Mouse (Mus musculus): ENCODE measurements at regions not wholly inside any gene's neighbourhood (a gene's known extent, or its start where the extent isn't known, plus 50 kb on each side); places are given as distances from the start of the nearest gene placed in this dataset.
A peak's percentile ranks its signal among the peaks of the same experiment; 100 is the strongest.

GRCm38 (mm10) chr2:166280651-166281127, 125.2 kb upstream of the Sulf2 start:
- no peak overlapping the region for H3K27ac ChIP-seq (ENCODE audit: low read depth, low read length)
- ATAC-seq (replicated peaks; ENCODE audit: low FRiP score) (0 out of 2 replicates have a peak, but pooled peaks have one; percentile 39), DNase-seq (ENCODE audit: low spot score) (no peak)
- H3K9me3 ChIP-seq (ENCODE audit: control insufficient read depth, low read length): no peaks in the 10 kb centered on the region
- H3K27me3 ChIP-seq (ENCODE audit: control insufficient read depth, insufficient read depth, low read length): no peaks in the 10 kb centered on the region
- 53% methylated on average over 5 of the region's 5 CpGs for WGBS
- no peaks in the 10 kb centered on the region for H3K36me3 ChIP-seq (ENCODE audit: control insufficient read depth, insufficient read depth, low read length)
- no peak overlapping the region for H3K9ac ChIP-seq (ENCODE audit: low read length)
- peaks cover 3% of the 10 kb centered on the region; the same call in 1 of the 2 replicates for H3K4me1 ChIP-seq (replicated peaks; ENCODE audit: control insufficient read depth, insufficient read depth, low read length)
- H3K4me2 ChIP-seq (ENCODE audit: low read depth, low read length, severe bottlenecking): no peak overlapping the region
- H3K4me3 ChIP-seq (ENCODE audit: low read depth, low read length): no peak overlapping the region

GRCm38 (mm10) chr2:166279676-166280075, 124.2 kb upstream of the Sulf2 start:
- DNase-seq (ENCODE audit: low spot score): no peak
- Histone ChIP-seq H3K27ac (ENCODE audit: low read depth, low read length) (no peak overlapping the region), H3K4me3 (ENCODE audit: low read depth, low read length) (no peak overlapping the region), H3K36me3 (ENCODE audit: control insufficient read depth, insufficient read depth, low read length) (no peaks in the 10 kb centered on the region), H3K4me1 (replicated peaks; ENCODE audit: control insufficient read depth, insufficient read depth, low read length) (peaks cover 3% of the 10 kb centered on the region; the same call in 1 of the 2 replicates), H3K9ac (ENCODE audit: low read length) (no peak overlapping the region), H3K27me3 (ENCODE audit: control insufficient read depth, insufficient read depth, low read length) (no peaks in the 10 kb centered on the region), H3K4me2 (ENCODE audit: low read depth, low read length, severe bottlenecking) (no peak overlapping the region), H3K9me3 (ENCODE audit: control insufficient read depth, low read length) (no peaks in the 10 kb centered on the region)
- ATAC-seq (replicated peaks; ENCODE audit: low FRiP score): no peak
- WGBS: 70% methylated on average over 15 of the region's 15 CpGs

GRCm38 (mm10) chr2:166275398-166275797, 119.9 kb upstream of the Sulf2 start:
- H3K4me3 ChIP-seq (ENCODE audit: low read depth, low read length): no peak overlapping the region
- H3K4me2 ChIP-seq (ENCODE audit: low read depth, low read length, severe bottlenecking): no peak overlapping the region
- WGBS: 92% methylated on average over 8 of the region's 8 CpGs
- DNase-seq (ENCODE audit: low spot score): no peak
- no peak for ATAC-seq (replicated peaks; ENCODE audit: low FRiP score)
- no peak overlapping the region for H3K9ac ChIP-seq (ENCODE audit: low read length)
- H3K27me3 ChIP-seq (ENCODE audit: control insufficient read depth, insufficient read depth, low read length): no peaks in the 10 kb centered on the region
- H3K4me1 ChIP-seq (replicated peaks; ENCODE audit: control insufficient read depth, insufficient read depth, low read length): peaks cover 6% of the 10 kb centered on the region
- no peak overlapping the region for H3K27ac ChIP-seq (ENCODE audit: low read depth, low read length)
- no peaks in the 10 kb centered on the region for H3K36me3 ChIP-seq (ENCODE audit: control insufficient read depth, insufficient read depth, low read length)
- no peaks in the 10 kb centered on the region for H3K9me3 ChIP-seq (ENCODE audit: control insufficient read depth, low read length)

- H3K27me3 ChIP-seq (ENCODE audit: control insufficient read depth, insufficient read depth, low read length): no peaks in the 10 kb centered on the region
- 63% methylated on average over 2 of the region's 2 CpGs for WGBS
- H3K27ac ChIP-seq (ENCODE audit: low read depth, low read length): no peak overlapping the region
- H3K4me1 ChIP-seq (replicated peaks; ENCODE audit: control insufficient read depth, insufficient read depth, low read length): peaks cover 6% of the 10 kb centered on the region
- DNase-seq (ENCODE audit: low spot score) (no peak), ATAC-seq (replicated peaks; ENCODE audit: low FRiP score) (no peak)
- H3K9ac ChIP-seq (ENCODE audit: low read length): 0 out of 2 replicates have a peak overlapping the region, but pooled peaks have one; percentile 12
- no peak overlapping the region for H3K4me2 ChIP-seq (ENCODE audit: low read depth, low read length, severe bottlenecking)
- no peak overlapping the region for H3K4me3 ChIP-seq (ENCODE audit: low read depth, low read length)
- H3K36me3 ChIP-seq (ENCODE audit: control insufficient read depth, insufficient read depth, low read length): no peaks in the 10 kb centered on the region
- H3K9me3 ChIP-seq (ENCODE audit: control insufficient read depth, low read length): no peaks in the 10 kb centered on the region
Measured at GRCm38 (mm10) chr2:166274016-166274346, 118.5 kb upstream of the Sulf2 start.

DNA sequence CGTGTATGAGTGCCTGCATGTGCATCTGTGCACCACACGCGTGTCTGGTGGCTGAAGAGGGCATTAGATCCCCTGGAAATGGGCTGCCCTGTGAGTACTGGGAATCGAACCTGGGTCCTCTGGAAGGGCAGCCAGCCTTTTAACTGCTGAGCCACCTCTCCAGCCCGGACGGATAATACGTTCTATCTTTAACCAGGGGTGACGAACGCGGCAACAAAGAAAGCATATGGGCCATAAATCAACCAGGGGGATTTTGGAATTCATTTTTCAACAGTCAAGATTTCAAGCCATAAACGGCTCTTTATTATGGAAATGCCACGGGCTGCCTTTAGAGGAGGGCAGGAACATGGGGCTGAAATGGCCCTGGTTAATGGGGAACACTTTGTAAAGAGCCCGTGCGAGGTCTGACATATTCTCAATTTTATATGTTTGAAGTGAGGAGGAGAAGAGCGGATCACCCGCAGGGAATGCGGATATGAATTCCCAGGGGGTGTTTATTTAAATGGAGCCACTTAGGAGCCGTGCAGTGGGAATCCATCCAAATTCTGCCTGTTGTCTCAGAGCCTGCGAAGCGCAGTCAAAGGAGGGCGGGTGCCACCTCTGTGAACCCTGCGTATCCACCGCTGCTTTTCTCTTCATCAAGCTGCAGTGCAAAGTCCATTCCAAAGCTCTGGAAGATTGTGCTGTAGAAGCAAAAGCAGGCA, 118.0 kb upstream of the Sulf2 start:
- H3K9me3 ChIP-seq (ENCODE audit: control insufficient read depth, low read length): no peaks in the 10 kb centered on the region
- no peaks in the 10 kb centered on the region for H3K36me3 ChIP-seq (ENCODE audit: control insufficient read depth, insufficient read depth, low read length)
- H3K27me3 ChIP-seq (ENCODE audit: control insufficient read depth, insufficient read depth, low read length): no peaks in the 10 kb centered on the region
- H3K27ac ChIP-seq (ENCODE audit: low read depth, low read length): no peak overlapping the region
- 69% methylated on average over 23 of the region's 23 CpGs for WGBS
- 0 out of 2 replicates have a peak overlapping the region, but pooled peaks have one; percentile 12 for H3K9ac ChIP-seq (ENCODE audit: low read length)
- ATAC-seq (replicated peaks; ENCODE audit: low FRiP score) (no peak), DNase-seq (ENCODE audit: low spot score) (no peak)
- H3K4me2 ChIP-seq (ENCODE audit: low read depth, low read length, severe bottlenecking): no peak overlapping the region
- H3K4me3 ChIP-seq (ENCODE audit: low read depth, low read length): no peak overlapping the region
- H3K4me1 ChIP-seq (replicated peaks; ENCODE audit: control insufficient read depth, insufficient read depth, low read length): peaks cover 6% of the 10 kb centered on the region

DNA sequence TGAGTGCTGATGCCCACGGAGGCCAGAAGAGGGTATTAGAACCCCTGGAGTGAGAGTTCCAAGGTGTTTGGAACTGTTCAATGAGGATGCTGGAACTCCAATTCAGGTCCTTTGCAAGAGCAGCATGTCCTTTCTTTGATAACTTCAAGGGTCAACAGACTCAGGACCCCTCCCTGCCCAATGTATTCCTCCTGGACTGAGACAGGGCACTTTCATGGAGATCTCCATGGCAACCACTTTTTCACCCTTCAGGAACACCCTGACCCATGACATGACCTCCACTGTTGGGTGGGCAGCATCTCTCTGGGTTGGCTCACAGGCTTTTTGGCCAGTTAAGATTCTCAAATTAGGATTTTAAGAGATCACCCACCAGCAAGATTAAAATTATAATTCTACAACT, 117.4 kb upstream of the Sulf2 start:
- H3K4me2 ChIP-seq (ENCODE audit: low read depth, low read length, severe bottlenecking): no peak overlapping the region
- 34% methylated on average over 1 of the region's 1 CpGs for WGBS
- H3K27ac ChIP-seq (ENCODE audit: low read depth, low read length): no peak overlapping the region
- no peaks in the 10 kb centered on the region for H3K27me3 ChIP-seq (ENCODE audit: control insufficient read depth, insufficient read depth, low read length)
- no peaks in the 10 kb centered on the region for H3K36me3 ChIP-seq (ENCODE audit: control insufficient read depth, insufficient read depth, low read length)
- no peaks in the 10 kb centered on the region for H3K9me3 ChIP-seq (ENCODE audit: control insufficient read depth, low read length)
- H3K9ac ChIP-seq (ENCODE audit: low read length): no peak overlapping the region
- DNase-seq (ENCODE audit: low spot score): no peak
- no peak for ATAC-seq (replicated peaks; ENCODE audit: low FRiP score)
- peaks cover 6% of the 10 kb centered on the region for H3K4me1 ChIP-seq (replicated peaks; ENCODE audit: control insufficient read depth, insufficient read depth, low read length)
- no peak overlapping the region for H3K4me3 ChIP-seq (ENCODE audit: low read depth, low read length)

DNA sequence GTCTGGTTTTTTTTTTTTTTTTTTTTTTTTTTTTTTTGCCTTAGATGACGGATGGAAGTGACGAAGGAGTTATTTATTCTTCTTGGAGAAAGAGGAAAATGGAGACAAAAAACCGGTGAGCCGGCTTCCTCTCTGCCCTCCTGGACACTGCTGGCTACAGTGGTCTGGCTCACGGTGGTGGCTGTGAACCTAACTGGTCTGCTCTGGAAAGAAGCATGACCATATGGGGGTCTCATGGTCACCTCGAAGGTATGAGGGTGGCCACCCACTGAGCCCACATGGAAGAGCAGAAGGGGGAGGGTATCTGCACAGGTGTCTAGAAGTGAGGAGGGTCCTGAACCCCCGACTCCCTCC, 116.7 kb upstream of the Sulf2 start:
- Histone ChIP-seq H3K4me3 (ENCODE audit: low read depth, low read length) (no peak overlapping the region), H3K27ac (ENCODE audit: low read depth, low read length) (no peak overlapping the region), H3K27me3 (ENCODE audit: control insufficient read depth, insufficient read depth, low read length) (no peaks in the 10 kb centered on the region), H3K9ac (ENCODE audit: low read length) (no peak overlapping the region), H3K4me2 (ENCODE audit: low read depth, low read length, severe bottlenecking) (no peak overlapping the region), H3K4me1 (replicated peaks; ENCODE audit: control insufficient read depth, insufficient read depth, low read length) (peaks cover 6% of the 10 kb centered on the region), H3K9me3 (ENCODE audit: control insufficient read depth, low read length) (no peaks in the 10 kb centered on the region), H3K36me3 (ENCODE audit: control insufficient read depth, insufficient read depth, low read length) (no peaks in the 10 kb centered on the region)
- no peak for DNase-seq (ENCODE audit: low spot score)
- ATAC-seq (replicated peaks; ENCODE audit: low FRiP score): no peak
- 76% methylated on average over 7 of the region's 7 CpGs for WGBS

GRCm38 (mm10) chr2:166271373-166272189, 116.1 kb upstream of the Sulf2 start:
- H3K27ac ChIP-seq (ENCODE audit: low read depth, low read length): no peak overlapping the region
- DNase-seq (ENCODE audit: low spot score): no peak
- no peak overlapping the region for H3K4me3 ChIP-seq (ENCODE audit: low read depth, low read length)
- H3K27me3 ChIP-seq (ENCODE audit: control insufficient read depth, insufficient read depth, low read length): no peaks in the 10 kb centered on the region
- peaks cover 6% of the 10 kb centered on the region for H3K4me1 ChIP-seq (replicated peaks; ENCODE audit: control insufficient read depth, insufficient read depth, low read length)
- no peaks in the 10 kb centered on the region for H3K9me3 ChIP-seq (ENCODE audit: control insufficient read depth, low read length)
- H3K9ac ChIP-seq (ENCODE audit: low read length): no peak overlapping the region
- ATAC-seq (replicated peaks; ENCODE audit: low FRiP score): no peak
- no peak overlapping the region for H3K4me2 ChIP-seq (ENCODE audit: low read depth, low read length, severe bottlenecking)
- 55% methylated on average over 11 of the region's 11 CpGs for WGBS
- no peaks in the 10 kb centered on the region for H3K36me3 ChIP-seq (ENCODE audit: control insufficient read depth, insufficient read depth, low read length)
